Mouse (Mus musculus): Measurements from ENCODE around the gene Gm20498. TPM values are rescaled to one million over a fixed set of nuclear protein-coding genes. Genes with fewer than 3 reads are reported as not detected.
A peak's percentile ranks its signal among the peaks of the same experiment; 100 is the strongest.
"Not testable (repeated sequence)": the region's sequence is repeated elsewhere in the genome, so short reads cannot be mapped to it uniquely, and the experiment has no call there.

The Gm20498 gene
- polyA plus RNA-seq, 1 experiment from 2014 or later: 19.0 TPM

- DNase-seq (ENCODE audit: low spot score) (peak; percentile 74), ATAC-seq (no peak)
- peak; percentile 85 for TF ChIP-seq CTCF (IDR thresholded peaks at IDR 0.05)
- TF ChIP-seq EP300 (IDR thresholded peaks at IDR 0.05): no peak
- H3K9me3 ChIP-seq (ENCODE audit: low read length): no peaks in the 10 kb centered on the region
- H3K4me3 ChIP-seq (ENCODE audit: low read depth, low read length): no peak overlapping the region
- H3K27ac ChIP-seq (ENCODE audit: low read length): no peak overlapping the region
- H3K27me3 ChIP-seq (replicated peaks; ENCODE audit: insufficient read depth, low read length): no peaks in the 10 kb centered on the region
- no peak overlapping the region for H3K4me2 ChIP-seq (replicated peaks; ENCODE audit: low read depth, low read length)
- H3K4me1 ChIP-seq (ENCODE audit: insufficient read depth, low read depth, low read length): no peaks in the 10 kb centered on the region
- H3K9ac ChIP-seq (replicated peaks; ENCODE audit: low read depth): no peak overlapping the region
- no peaks in the 10 kb centered on the region for H3K36me3 ChIP-seq (ENCODE audit: insufficient read depth, low read length)
- 17% methylated on average over 1 of the region's 1 CpGs for WGBS
Measured at GRCm38 (mm10) chr12:81402187-81402586, 130.5 kb downstream of the Gm20498 start.

DNA sequence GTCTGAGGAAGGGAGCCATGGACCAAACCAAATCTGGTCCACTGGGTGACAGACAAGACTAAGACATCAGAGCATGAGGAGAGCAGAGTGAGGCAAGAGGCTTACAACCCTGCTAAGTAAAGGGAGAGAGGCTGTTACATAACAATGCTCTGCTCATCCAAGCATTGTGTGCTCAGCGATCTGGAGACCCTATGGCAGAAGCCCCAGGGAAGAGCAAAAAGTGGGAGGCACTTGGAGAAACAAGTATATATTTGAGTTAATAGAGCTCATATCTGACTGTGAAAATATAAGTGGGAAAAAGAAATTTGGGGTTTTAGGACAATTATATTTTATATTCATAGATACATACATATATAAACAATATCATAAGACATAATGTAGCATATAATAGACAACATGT lies 153.3 kb downstream of the Gm20498 start, which contains the start of gene Gm4787:
Gm4787 (minus strand) TSS at position 101 of the 400 bp plus-strand sequence.
- not testable (repeated sequence) for H3K36me3 ChIP-seq (ENCODE audit: insufficient read depth, low read length); H3K4me1 ChIP-seq (ENCODE audit: insufficient read depth, low read depth, low read length); H3K27me3 ChIP-seq (replicated peaks; ENCODE audit: insufficient read depth, low read length); H3K4me2 ChIP-seq (replicated peaks; ENCODE audit: low read depth, low read length); H3K27ac ChIP-seq (ENCODE audit: low read length); H3K9ac ChIP-seq (replicated peaks; ENCODE audit: low read depth); DNase-seq (ENCODE audit: low spot score); H3K4me3 ChIP-seq (ENCODE audit: low read depth, low read length); H3K9me3 ChIP-seq (ENCODE audit: low read length); ATAC-seq
- 76% methylated on average over 1 of the region's 1 CpGs for WGBS

DNA sequence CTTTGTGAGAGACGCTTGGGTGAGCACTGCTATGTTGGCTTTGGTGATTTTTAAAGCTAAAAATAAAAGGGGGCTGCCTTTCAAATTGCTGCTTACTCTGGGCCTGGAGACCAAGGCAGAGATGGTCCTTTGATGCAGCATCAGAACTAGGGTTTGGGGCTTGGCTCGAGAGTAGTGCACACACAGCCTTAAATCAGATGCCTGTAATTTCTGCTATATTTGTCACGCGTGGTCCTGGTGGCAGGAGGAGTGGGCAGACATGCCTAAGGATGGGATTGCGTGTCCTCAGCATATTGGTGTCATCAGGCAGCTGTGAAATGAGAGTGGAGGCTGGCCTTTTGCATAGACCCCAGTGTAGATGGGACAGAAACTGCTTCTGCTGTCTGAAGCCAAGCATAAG lies 198.9 kb downstream of the Gm20498 start:
- 76% methylated on average over 5 of the region's 5 CpGs for WGBS

GRCm38 (mm10) chr12:81332875-81333421 lies 199.8 kb downstream of the Gm20498 start, which contains the start of gene Slc8a3:
Gene Slc8a3, minus strand, starts transcription at chr12:81333180.
- peak within 1 kb of the TSS; percentile 93 for H3K4me2 ChIP-seq (replicated peaks; ENCODE audit: low read depth, low read length)
- no peak within 1 kb of the TSS for H3K27ac ChIP-seq (ENCODE audit: low read length)
- H3K4me3 ChIP-seq (ENCODE audit: low read depth, low read length): peak within 1 kb of the TSS; percentile 46
- peak within 1 kb of the TSS; percentile 26; the same call in 1 of the 2 replicates for H3K9ac ChIP-seq (replicated peaks; ENCODE audit: low read depth)
- ATAC-seq (peak; percentile 26), DNase-seq (ENCODE audit: low spot score) (peak; percentile 46)
- no peaks in the 10 kb centered on the region for H3K36me3 ChIP-seq (ENCODE audit: insufficient read depth, low read length)
- no peaks in the 10 kb centered on the region for H3K4me1 ChIP-seq (ENCODE audit: insufficient read depth, low read depth, low read length)
- H3K27me3 ChIP-seq (replicated peaks; ENCODE audit: insufficient read depth, low read length): peaks cover 12% of the 10 kb centered on the region
- no peak for TF ChIP-seq CTCF (IDR thresholded peaks at IDR 0.05)
- no peak for TF ChIP-seq EP300 (IDR thresholded peaks at IDR 0.05)
- no peaks in the 10 kb centered on the region for H3K9me3 ChIP-seq (ENCODE audit: low read length)
- under 1% methylated on average over 38 of the region's 47 CpGs for WGBS

More for the DNA sequence above, 198.9 kb downstream of the Gm20498 start:
- Histone ChIP-seq H3K4me3 (ENCODE audit: low read depth, low read length) (no peak overlapping the region), H3K9me3 (ENCODE audit: low read length) (no peaks in the 10 kb centered on the region), H3K4me1 (ENCODE audit: insufficient read depth, low read depth, low read length) (no peaks in the 10 kb centered on the region), H3K9ac (replicated peaks; ENCODE audit: low read depth) (no peak overlapping the region), H3K27ac (ENCODE audit: low read length) (no peak overlapping the region), H3K36me3 (ENCODE audit: insufficient read depth, low read length) (no peaks in the 10 kb centered on the region), H3K4me2 (replicated peaks; ENCODE audit: low read depth, low read length) (no peak overlapping the region), H3K27me3 (replicated peaks; ENCODE audit: insufficient read depth, low read length) (peaks cover 12% of the 10 kb centered on the region)
- ATAC-seq (no peak), DNase-seq (ENCODE audit: low spot score) (no peak)
- TF ChIP-seq CTCF (IDR thresholded peaks at IDR 0.05) (no peak), EP300 (IDR thresholded peaks at IDR 0.05) (no peak)

GRCm38 (mm10) chr12:81331937-81332874 lies 200.5 kb downstream of the Gm20498 start:
- Histone ChIP-seq H3K4me3 (ENCODE audit: low read depth, low read length) (peak overlapping the region; percentile 46), H3K27me3 (replicated peaks; ENCODE audit: insufficient read depth, low read length) (peaks cover 12% of the 10 kb centered on the region), H3K27ac (ENCODE audit: low read length) (no peak overlapping the region), H3K36me3 (ENCODE audit: insufficient read depth, low read length) (no peaks in the 10 kb centered on the region), H3K9me3 (ENCODE audit: low read length) (no peaks in the 10 kb centered on the region), H3K4me2 (replicated peaks; ENCODE audit: low read depth, low read length) (peak overlapping the region; percentile 93), H3K4me1 (ENCODE audit: insufficient read depth, low read depth, low read length) (no peaks in the 10 kb centered on the region), H3K9ac (replicated peaks; ENCODE audit: low read depth) (peak overlapping the region; percentile 26; the same call in 1 of the 2 replicates)
- 1% methylated on average over 45 of the region's 54 CpGs for WGBS
- DNase-seq (ENCODE audit: low spot score) (peak; percentile 11), ATAC-seq (peak; percentile 25)
- TF ChIP-seq EP300 (IDR thresholded peaks at IDR 0.05) (no peak), CTCF (IDR thresholded peaks at IDR 0.05) (no peak)

- H3K27ac ChIP-seq (ENCODE audit: low read length): no peak overlapping the region
- no peaks in the 10 kb centered on the region for H3K36me3 ChIP-seq (ENCODE audit: insufficient read depth, low read length)
- no peaks in the 10 kb centered on the region for H3K4me1 ChIP-seq (ENCODE audit: insufficient read depth, low read depth, low read length)
- peaks cover 12% of the 10 kb centered on the region for H3K27me3 ChIP-seq (replicated peaks; ENCODE audit: insufficient read depth, low read length)
- WGBS: 44% methylated on average over 5 of the region's 5 CpGs
- TF ChIP-seq CTCF (IDR thresholded peaks at IDR 0.05) (no peak), EP300 (IDR thresholded peaks at IDR 0.05) (no peak)
- no peak overlapping the region for H3K4me2 ChIP-seq (replicated peaks; ENCODE audit: low read depth, low read length)
- no peak for ATAC-seq
- no peak overlapping the region for H3K4me3 ChIP-seq (ENCODE audit: low read depth, low read length)
- H3K9ac ChIP-seq (replicated peaks; ENCODE audit: low read depth): no peak overlapping the region
- DNase-seq (ENCODE audit: low spot score): no peak
- H3K9me3 ChIP-seq (ENCODE audit: low read length): no peaks in the 10 kb centered on the region
Measured at GRCm38 (mm10) chr12:81331046-81331638, 201.6 kb downstream of the Gm20498 start.
